Mouse (Mus musculus) gastrocnemius, adult 2 months (tissue): ENCODE results near the gene 4933406M09Rik. TPM values are rescaled to one million over a fixed set of nuclear protein-coding genes. Genes with fewer than 3 reads are reported as not detected.

ENCODE experiments used
- DNase-seq: peaks from one replicate; pipeline ENCODE4 v3.0.0; 2022
- H3K27ac ChIP-seq: fragments of 200-600 bp; 2 replicates; pipeline ENCODE4 v1.8.1; 2022; ENCODE audit warnings: mild to moderate bottlenecking
- H3K4me3 ChIP-seq: fragments of 200-600 bp; 2 replicates; pipeline ENCODE4 v1.8.1; 2022; ENCODE audit warnings: mild to moderate bottlenecking, moderate library complexity
- CTCF ChIP-seq: fragments of 200-600 bp; IDR thresholded peaks from 2 replicates; pipeline ENCODE4 v1.8.1; 2022; ENCODE audit warnings: antibody characterized with exemption, mild to moderate bottlenecking, moderate library complexity
- intact Hi-C: fragments of 180-260 bp; cut with DNase I; formaldehyde crosslinking; loops from one replicate; pipeline ENCODE4 v1.15.1; 2025
- total RNA-seq, 2 experiments: library from RNA; stranded (reverse); gene quantifications; 2 replicates each; pipeline ENCODE4 v1.2.3; 2021

Gene 4933406M09Rik
- total RNA-seq, 2 experiments from 2014 or later: not detected

DNA sequence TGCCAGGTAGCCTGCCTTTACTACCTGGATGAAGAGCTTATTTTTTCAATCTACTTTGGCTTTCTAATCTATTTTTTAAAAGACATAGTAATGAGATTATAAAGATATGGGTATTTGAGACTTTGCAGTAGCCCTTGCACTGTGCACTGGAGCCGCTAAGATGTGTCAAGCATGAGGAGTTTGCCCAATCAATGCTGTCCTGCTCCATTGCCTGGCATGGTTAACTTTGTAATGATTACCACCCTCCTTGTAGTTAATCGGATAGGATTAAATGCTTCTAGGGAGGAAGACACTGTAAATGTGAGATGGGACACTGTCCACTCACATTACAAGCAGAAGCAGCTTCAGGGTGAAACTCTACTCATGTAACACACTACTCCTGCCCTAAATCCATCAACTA is 32.4 kb upstream of the 4933406M09Rik start:
- TF ChIP-seq CTCF: no peak
- no peak for DNase-seq
- H3K4me3 ChIP-seq: no peak overlapping the region
- H3K27ac ChIP-seq: no peak overlapping the region
- intact Hi-C loops: no loop called here

GRCm38 (mm10) chr1:134357461-134357860 is 28.3 kb upstream of the 4933406M09Rik start:
- H3K4me3 ChIP-seq: no peak overlapping the region
- DNase-seq: no peak
- TF ChIP-seq CTCF: no peak
- intact Hi-C loops: no loop called here
- H3K27ac ChIP-seq: no peak overlapping the region

DNA sequence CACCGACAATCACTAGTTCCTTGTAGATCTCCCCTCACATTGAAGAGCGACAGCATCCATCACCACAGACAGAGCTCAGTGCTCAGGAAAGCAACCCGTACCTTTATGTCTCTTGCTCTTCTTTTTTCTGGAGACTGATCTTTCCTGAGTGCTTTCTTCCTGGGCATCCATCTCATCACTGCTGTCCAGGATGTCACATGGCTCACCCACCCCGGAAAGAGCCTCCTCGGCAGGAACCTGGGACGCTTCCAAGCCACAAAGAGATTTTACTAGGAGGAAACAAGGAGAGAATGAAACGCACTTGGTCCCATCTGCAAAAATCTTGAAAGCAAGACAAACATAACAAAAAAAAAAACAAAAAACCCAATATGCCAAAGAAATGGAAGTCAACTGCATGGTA is 25.1 kb upstream of the 4933406M09Rik start:
- DNase-seq: no peak
- Histone ChIP-seq H3K4me3 (peak overlapping the region; percentile 97), H3K27ac (no peak overlapping the region)
- intact Hi-C loops: loop anchor here (10.0 kb wide), 1 partner anchor 244 kb away; no protein-coding TSS in a partner anchor
- no peak for TF ChIP-seq CTCF

GRCm38 (mm10) chr1:134361195-134361856 is 24.4 kb upstream of the 4933406M09Rik start:
- DNase-seq: no peak
- TF ChIP-seq CTCF: no peak
- intact Hi-C loops: loop anchor here (10.0 kb wide), 1 partner anchor 243 kb away; no protein-coding TSS in a partner anchor
- peak overlapping the region; percentile 97 for H3K27ac ChIP-seq
- H3K4me3 ChIP-seq: peak overlapping the region; percentile 97

- peak; percentile 99 for DNase-seq
- no peak for TF ChIP-seq CTCF
- intact Hi-C loops: loop anchor here (1.0 to 10.0 kb wide), 3 partner anchors 57 to 243 kb away; partner anchors contain the start of gene Klhl12
- Histone ChIP-seq H3K4me3 (peak within 1 kb of the TSS; percentile 97), H3K27ac (peak within 1 kb of the TSS; percentile 97)
These were observed 23.9 kb upstream of the 4933406M09Rik start, which contains the start of gene Tmem183a for GRCm38 (mm10) chr1:134361857-134362212. TSS of gene Tmem183a (minus strand) at chr1:134361979.

GRCm38 (mm10) chr1:134363194-134363593 is 22.5 kb upstream of the 4933406M09Rik start:
- intact Hi-C loops: loop anchor here (2.0 to 10.0 kb wide), 2 partner anchors 56 to 242 kb away; no protein-coding TSS in a partner anchor
- TF ChIP-seq CTCF: no peak
- Histone ChIP-seq H3K4me3 (no peak overlapping the region), H3K27ac (no peak overlapping the region)
- no peak for DNase-seq

DNA sequence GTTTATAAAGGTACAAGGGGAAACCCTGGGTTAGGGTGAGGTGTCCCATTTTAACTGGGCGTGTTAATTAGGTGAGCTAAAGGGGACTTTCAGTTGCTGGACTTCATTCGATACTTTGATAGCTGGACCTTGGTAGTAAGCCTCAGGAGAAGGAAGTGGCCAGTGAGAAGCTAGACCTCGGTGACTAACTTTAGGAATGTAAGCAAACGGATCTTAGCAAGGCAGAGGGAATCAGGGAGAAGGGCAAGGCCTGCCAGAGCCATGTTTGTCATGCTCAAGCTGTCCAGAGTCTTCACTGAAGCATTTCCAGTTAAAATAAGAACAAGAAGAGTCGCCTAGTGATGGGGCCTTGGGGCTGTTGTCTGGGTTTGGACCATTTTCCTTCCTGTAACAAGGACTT is 20.2 kb upstream of the 4933406M09Rik start:
- Histone ChIP-seq H3K27ac (no peak overlapping the region), H3K4me3 (no peak overlapping the region)
- no peak for DNase-seq
- TF ChIP-seq CTCF: no peak
- intact Hi-C loops: loop anchor here (5.0 to 10.0 kb wide), 3 partner anchors 42 to 239 kb away; partner anchors contain the start of gene Cyb5r1

GRCm38 (mm10) chr1:134368777-134369337 is 16.9 kb upstream of the 4933406M09Rik start:
- DNase-seq: peak; percentile 66

GRCm38 (mm10) chr1:134374124-134374523 is 11.6 kb upstream of the 4933406M09Rik start:
- H3K4me3 ChIP-seq: no peak overlapping the region
- no peak for TF ChIP-seq CTCF
- no peak overlapping the region for H3K27ac ChIP-seq
- no peak for DNase-seq
- intact Hi-C loops: no loop called here

More at GRCm38 (mm10) chr1:134368777-134369337, 16.9 kb upstream of the 4933406M09Rik start:
- Histone ChIP-seq H3K4me3 (no peak overlapping the region), H3K27ac (no peak overlapping the region; the same call in 1 of the 2 replicates)
- intact Hi-C loops: loop anchor here (5.0 to 10.0 kb wide), 3 partner anchors 38 to 236 kb away; partner anchors contain the start of gene Cyb5r1
- TF ChIP-seq CTCF: peak; percentile 83

DNA sequence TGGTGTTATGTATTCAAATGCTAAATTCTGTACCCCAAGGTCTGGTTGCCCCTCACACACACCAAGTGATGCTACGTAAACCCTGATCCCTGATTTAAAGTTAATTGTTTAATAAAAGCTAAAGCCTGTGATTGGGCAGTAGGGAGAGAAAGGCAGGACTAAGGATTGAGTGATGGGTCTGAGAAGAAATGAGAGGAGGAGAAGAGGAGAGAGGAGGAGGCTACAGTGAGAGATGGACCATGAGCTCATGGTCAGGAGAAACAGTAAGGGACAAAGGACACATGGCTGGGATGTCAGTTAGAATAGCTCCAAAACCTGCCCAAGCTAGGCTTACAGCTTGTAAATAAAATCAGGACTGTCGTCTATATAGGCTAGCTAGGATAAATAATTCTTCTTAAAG is 4.7 kb upstream of the 4933406M09Rik start:
- peak overlapping the region; percentile 83 for H3K27ac ChIP-seq
- DNase-seq: no peak
- intact Hi-C loops: no loop called here
- TF ChIP-seq CTCF: no peak
- H3K4me3 ChIP-seq: no peak overlapping the region

DNA sequence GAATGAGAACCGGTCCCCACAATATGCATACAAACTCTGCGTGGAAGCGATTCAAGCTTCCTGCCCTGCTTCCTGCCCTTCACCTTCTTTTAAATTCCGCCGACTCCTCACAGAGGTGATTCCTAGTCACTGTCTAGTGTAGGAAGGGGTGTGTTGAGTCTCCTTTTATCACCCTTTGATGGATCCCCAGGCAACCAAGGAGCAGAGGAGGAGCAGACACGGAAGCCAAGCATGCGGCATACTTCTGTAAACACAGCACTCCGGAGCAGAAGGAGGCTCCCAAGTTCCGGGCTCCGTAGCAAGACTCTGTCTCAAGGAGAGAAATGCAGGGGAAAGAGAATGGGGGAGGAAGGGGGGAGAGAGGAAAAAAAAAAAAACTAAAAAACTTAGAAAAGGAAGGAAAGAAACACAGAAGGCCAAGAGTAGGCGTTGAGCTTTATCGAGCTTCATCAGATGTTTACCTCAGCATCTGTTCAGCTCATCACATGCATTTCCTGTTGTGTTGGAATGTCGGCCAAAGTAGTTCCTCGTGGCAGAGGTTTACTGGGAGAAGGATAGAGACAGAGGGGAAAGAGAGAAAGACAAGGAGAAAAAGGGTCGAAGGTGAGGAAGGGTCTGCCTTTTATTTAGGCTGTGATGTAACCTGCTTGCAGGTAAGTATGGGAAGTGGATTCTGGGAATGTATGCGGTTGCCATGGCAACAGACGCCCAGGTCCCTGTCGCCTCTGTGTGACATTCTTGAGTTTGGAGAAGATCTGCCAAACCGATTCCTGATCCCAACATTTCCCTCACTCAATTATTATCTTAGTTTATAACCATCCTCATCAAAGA is 3.7 kb upstream of the 4933406M09Rik start:
- intact Hi-C loops: no loop called here
- H3K4me3 ChIP-seq: peak overlapping the region; percentile 60
- DNase-seq: no peak
- H3K27ac ChIP-seq: peak overlapping the region; percentile 83
- no peak for TF ChIP-seq CTCF

DNA sequence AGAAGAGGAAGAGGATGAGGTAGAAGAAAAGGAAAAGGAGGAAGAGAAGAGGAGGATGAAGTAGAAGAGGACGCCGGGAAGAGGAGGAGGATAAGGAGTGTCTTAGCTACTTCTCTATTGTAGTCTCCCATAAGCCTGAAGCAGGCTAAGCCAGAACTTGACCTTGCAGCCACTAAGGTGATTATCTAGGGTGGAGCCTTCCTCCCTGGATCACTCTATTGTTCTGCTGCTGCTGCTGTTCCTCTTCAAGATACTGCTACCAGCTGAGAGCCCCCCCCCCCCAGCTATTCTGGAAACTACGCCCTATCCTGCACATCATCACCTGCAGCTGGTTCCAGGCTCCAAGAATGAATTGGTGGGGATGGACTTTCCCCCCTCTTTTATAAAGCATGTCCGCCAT is 1.2 kb upstream of the 4933406M09Rik start:
- intact Hi-C loops: no loop called here
- no peak for DNase-seq
- peak overlapping the region; percentile 68; the same call in 1 of the 2 replicates for H3K27ac ChIP-seq
- no peak for TF ChIP-seq CTCF
- no peak overlapping the region for H3K4me3 ChIP-seq

DNA sequence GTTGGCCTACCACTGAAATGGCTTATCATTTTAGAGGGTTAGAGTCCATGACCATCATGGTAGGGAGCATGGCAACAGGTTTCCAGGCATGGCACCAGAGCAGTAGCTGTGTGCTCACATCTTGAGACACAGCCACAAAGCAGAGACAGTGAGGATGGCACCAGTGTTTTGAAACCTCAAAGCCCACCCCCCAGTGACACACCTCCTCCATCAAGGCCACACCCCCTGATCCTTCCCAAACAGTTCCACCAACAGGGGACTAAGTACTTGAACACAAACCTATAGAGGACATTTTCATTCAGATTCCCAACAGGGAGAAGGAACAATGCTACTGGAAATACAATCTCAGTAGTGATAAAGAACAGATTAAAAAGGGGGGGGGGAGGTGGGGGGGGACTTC is 564 bp upstream of the 4933406M09Rik start:
- no peak for DNase-seq
- intact Hi-C loops: no loop called here
- no peak for TF ChIP-seq CTCF
- Histone ChIP-seq H3K27ac (peak overlapping the region; percentile 68), H3K4me3 (no peak overlapping the region)
